Mouse (Mus musculus): ENCODE measurements around the gene Slc46a3.

- TF ChIP-seq ZNF384 (IDR thresholded peaks at IDR 0.05; ENCODE audit: low read depth, low read length) = no peak
- no peak for TF ChIP-seq HCFC1 (IDR thresholded peaks at IDR 0.05; ENCODE audit: borderline replicate concordance, insufficient read depth, low read length)
- TF ChIP-seq MAFK (IDR thresholded peaks at IDR 0.05; ENCODE audit: insufficient read depth, low read depth, low read length) = no peak
- TF ChIP-seq ZC3H11A (IDR thresholded peaks at IDR 0.05; ENCODE audit: borderline replicate concordance, low read depth, low read length) = no peak
- no peak for TF ChIP-seq CHD2 (IDR thresholded peaks at IDR 0.05; ENCODE audit: low read depth, low read length)
These were observed 20.0 kb downstream of the Slc46a3 start for GRCm38 (mm10) chr5:147874491-147875065.
